ENCODE assay signal across 8 mouse cellular contexts in genomic region chr11:79145283-79146265, GRCm38 (mm10). TPM values are rescaled to one million over a fixed set of nuclear protein-coding genes. Genes with fewer than 3 reads are reported as not detected.
DNase-seq lines count a peak whose midpoint lies in the region; ATAC-seq and TF ChIP-seq lines count a peak whose summit lies in the region.

No protein-coding gene starts in this region.

- H3K79me2 ChIP-seq in C2C12 (ENCODE audit: control insufficient read depth, insufficient read depth) = peaks cover 21% of the 10 kb centered on the region

- no peak for ATAC-seq in erythroblast, adult 5-6 weeks (replicated peaks; ENCODE audit: low FRiP score, poor library complexity, severe bottlenecking)

- peak; percentile 56 to 59 for DNase-seq in cerebellum, postnatal 14 days
- peak; percentile 24 to 52 for DNase-seq in gastrocnemius, postnatal 4 days (ENCODE audit: low spot score in 2 of 2)
- DNase-seq in kidney, postnatal 25 days = peak; percentile 39 to 46
- DNase-seq in mesoderm, embryonic 11.5 days (ENCODE audit: low read depth, low spot score) = peak; percentile 24
- peak; percentile 34 for DNase-seq in testis, postnatal 14 days (ENCODE audit: low spot score)

- H3ac ChIP-seq in C2C12 (ENCODE audit: control insufficient read depth, insufficient read length, low read depth) = peak overlapping the region; percentile 91

- no peak for TF ChIP-seq CTCF in C2C12 (IDR thresholded peaks at IDR 0.05; ENCODE audit: control insufficient read depth, insufficient read depth, insufficient read length)

- H3K27me3 ChIP-seq in erythroblast, embryonic 14.5 days (ENCODE audit: control insufficient read depth) = peaks cover 19% of the 10 kb centered on the region
- H3K27me3 ChIP-seq in C2C12 (ENCODE audit: control insufficient read depth, insufficient read depth, insufficient read length) = no peaks in the 10 kb centered on the region

- H3K4me1 ChIP-seq in erythroblast, embryonic 14.5 days (ENCODE audit: control insufficient read depth) = peaks cover 33% of the 10 kb centered on the region

- H3K9me3 ChIP-seq in erythroblast, embryonic 14.5 days (ENCODE audit: control insufficient read depth, low read length) = no peaks in the 10 kb centered on the region

- H3K79me3 ChIP-seq in C2C12 (ENCODE audit: low read depth) = peaks cover 2% of the 10 kb centered on the region

- H3K4me3 ChIP-seq in erythroblast, embryonic 14.5 days (replicated peaks) = peak overlapping the region; percentile 81
- peak overlapping the region; percentile 78 for H3K4me3 ChIP-seq in C2C12 (ENCODE audit: insufficient read depth, poor library complexity, severe bottlenecking)

- no peaks in the 10 kb centered on the region for H3K36me3 ChIP-seq in erythroblast, embryonic 14.5 days (ENCODE audit: control insufficient read depth)
- H3K36me3 ChIP-seq in C2C12 (ENCODE audit: control insufficient read depth, insufficient read depth) = no peaks in the 10 kb centered on the region

TF ChIP-seq in C2C12, 6 proteins besides CTCF, POLR2A, EP300 and RAD21:
- TF ChIP-seq MAX (IDR thresholded peaks at IDR 0.05) (peak; percentile 13), CEBPB (IDR thresholded peaks at IDR 0.05; ENCODE audit: low read depth) (no peak)

RNA-seq across cellular contexts. Expression of gene Ksr1, which starts 0.6 kb away (rescaled TPM):
- polyA plus RNA-seq in erythroblast, embryonic 14.5 days (2012) = 4.0 and 4.4 TPM in 2 replicates
- total RNA-seq in erythroblast, adult 5-6 weeks (2015; ENCODE audit: low replicate concordance) = 4.2 and 6.3 TPM in 2 replicates
- total RNA-seq in erythroblast, adult 5-6 weeks (2017; ENCODE audit: low replicate concordance) = 7.2 and 21.1 TPM in 2 replicates
- 4.8 TPM for polyA plus RNA-seq in C2C12 (2012; fragmentation: generic; extraction: Trizol)
- total RNA-seq in gastrocnemius, postnatal 4 days (2021) = 100 to 1,000 TPM; 120 to 144 TPM

Comparison
In these comparisons a context has a peak if more than half of its experiments do, and no peak if none do; other contexts are left out.
1. RNA of gene Ksr1, which starts 0.6 kb away (total RNA-seq): 120 to 144 TPM in gastrocnemius, postnatal 4 days; 4.2 to 21.1 TPM in erythroblast, adult 5-6 weeks; every median in the first group is over 4 times any median in the second.
2. Peak in every context shown above with its lines, with median percentiles within 50 percentile points of each other: DNase-seq.